Mouse (Mus musculus) liver, postnatal 0 days (tissue): Measurements from ENCODE around the gene Adra2a. TPM values are rescaled to one million over a fixed set of nuclear protein-coding genes. Genes with fewer than 3 reads are reported as not detected.

Source experiments
- ATAC-seq: fragments of 200-750 bp; cut with Nextera tagmentation; 2 replicates; pipeline ENCODE4 v1.8.0; 2017; ENCODE audit warnings: mild to moderate bottlenecking, moderate library complexity
- DNase-seq: peaks from one replicate; pipeline ENCODE4 v3.0.0-alpha.2; 2016
- H3K27ac ChIP-seq: fragments of 300-500 bp; sonication (generic); 2 replicates; pipeline ENCODE4 v1.5.1; 2014; ENCODE audit warnings: antibody characterized with exemption, moderate library complexity, mild to moderate bottlenecking, low read depth
- H3K27me3 ChIP-seq: fragments of 300-500 bp; sonication (generic); 2 replicates; pipeline ENCODE4 v1.6.1; 2014; ENCODE audit warnings: low read length, control low read depth, mixed read lengths; ENCODE audit not compliant: insufficient read depth
- H3K36me3 ChIP-seq: fragments of 300-500 bp; sonication (generic); replicated peaks from 2 replicates; pipeline ENCODE4 v1.6.1; 2014; ENCODE audit warnings: mild to moderate bottlenecking, control low read depth, low read length, moderate library complexity, mixed read lengths; ENCODE audit not compliant: insufficient read depth
- H3K4me1 ChIP-seq: fragments of 300-500 bp; sonication (generic); 2 replicates; pipeline ENCODE4 v1.6.1; 2014; ENCODE audit warnings: antibody characterized with exemption, mild to moderate bottlenecking, control low read depth; ENCODE audit not compliant: insufficient read depth
- H3K4me2 ChIP-seq: fragments of 300-500 bp; sonication (generic); 2 replicates; pipeline ENCODE4 v1.6.1; 2014; ENCODE audit warnings: low read depth, mild to moderate bottlenecking, low read length, moderate library complexity, mixed read lengths
- H3K4me3 ChIP-seq: fragments of 300-500 bp; sonication (generic); 2 replicates; pipeline ENCODE4 v1.5.1; 2014; ENCODE audit warnings: low read depth, low read length
- H3K9ac ChIP-seq: fragments of 300-500 bp; sonication (generic); replicated peaks from 2 replicates; pipeline ENCODE4 v1.6.1; 2014; ENCODE audit warnings: mild to moderate bottlenecking, moderate library complexity
- H3K9me3 ChIP-seq: fragments of 300-500 bp; sonication (generic); 2 replicates; pipeline ENCODE4 v1.6.1; 2016; ENCODE audit warnings: mild to moderate bottlenecking, control low read depth, low read length, mixed read lengths
- CTCF ChIP-seq: sonication (generic); IDR thresholded peaks from 2 replicates; pipeline ENCODE4 v1.5.1; 2016; ENCODE audit warnings: antibody characterized with exemption, low read depth
- EP300 ChIP-seq: IDR thresholded peaks from 2 replicates; pipeline ENCODE4 v1.6.1; 2016; ENCODE audit warnings: antibody characterized with exemption, low read depth, mild to moderate bottlenecking
- WGBS: fragments of 180-500 bp; shearing (Covaris S2); extraction: QIAGEN DNeasy Blood & Tissue Kit; methylation state at CpG from one replicate; pipeline ENCODE4 v1.1.7; 2014; ENCODE audit not compliant: insufficient replicate concordance; 5-methylcytosine and 5-hydroxymethylcytosine counted together
- polyA plus RNA-seq: library from polyadenylated mRNA; unstranded; fragments of >200 nt; fragmentation: Nextera tagmentation; extraction: Ambion mirVana; gene quantifications from 2 replicates; pipeline ENCODE4 v1.2.1, GENCODE M21; 2015

The Adra2a gene
- polyA plus RNA-seq, 1 experiment from 2014 or later = 0.21 TPM

- no peak for ATAC-seq
- no peak overlapping the region for H3K9ac ChIP-seq
- no peak overlapping the region for H3K4me3 ChIP-seq
- peak; percentile 6 for DNase-seq
- H3K4me1 ChIP-seq = 0 out of 2 replicates have a peak, but pooled peaks cover under 1% of the 10 kb centered on the region
- H3K27ac ChIP-seq = no peak overlapping the region
- 81% methylated on average over 7 of the region's 7 CpGs for WGBS
- no peaks in the 10 kb centered on the region for H3K9me3 ChIP-seq
- no peak for TF ChIP-seq EP300
- TF ChIP-seq CTCF = no peak
- no peak overlapping the region for H3K4me2 ChIP-seq
- no peaks in the 10 kb centered on the region; the same call in 1 of the 2 replicates for H3K36me3 ChIP-seq
- peaks cover 19% of the 10 kb centered on the region for H3K27me3 ChIP-seq
Observed at GRCm38 (mm10) chr19:54039441-54039840, 4.5 kb upstream of the Adra2a start.

- no peaks in the 10 kb centered on the region for H3K9me3 ChIP-seq
- H3K36me3 ChIP-seq = no peaks in the 10 kb centered on the region
- WGBS = 40% methylated on average over 4 of the region's 4 CpGs
- no peak overlapping the region for H3K4me2 ChIP-seq
- no peak for TF ChIP-seq EP300
- no peak for TF ChIP-seq CTCF
- no peak overlapping the region for H3K27ac ChIP-seq
- DNase-seq = peak; percentile 10
- no peak for ATAC-seq
- peaks cover 30% of the 10 kb centered on the region for H3K27me3 ChIP-seq
- no peak overlapping the region for H3K4me3 ChIP-seq
- H3K9ac ChIP-seq = no peak overlapping the region
- peaks cover 10% of the 10 kb centered on the region for H3K4me1 ChIP-seq
Observed at GRCm38 (mm10) chr19:54040356-54041028, 3.5 kb upstream of the Adra2a start.

DNA sequence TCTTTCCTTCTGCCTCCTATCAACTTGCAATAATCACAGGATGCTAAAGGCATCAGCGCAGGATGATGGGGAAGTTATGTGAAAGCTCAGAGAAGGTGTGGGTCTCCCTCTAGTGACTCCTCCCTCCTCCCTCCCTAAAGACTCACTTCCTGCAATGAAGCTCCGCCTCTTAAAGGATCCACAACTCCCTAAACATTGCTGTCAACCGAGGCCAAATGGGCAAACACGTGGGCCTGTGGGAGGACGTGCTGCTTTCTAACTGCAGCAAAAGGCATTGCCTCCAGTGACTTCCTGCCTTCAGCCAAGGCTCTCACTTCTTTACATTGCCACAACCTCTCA lies 3.0 kb upstream of the Adra2a start:
- DNase-seq = peak; percentile 11
- TF ChIP-seq EP300 (no peak), CTCF (no peak)

GRCm38 (mm10) chr19:54044507-54045371 lies 788 bp downstream of the Adra2a start:
- Histone ChIP-seq H3K4me1 (peaks cover 25% of the 10 kb centered on the region), H3K27ac (no peak overlapping the region), H3K9me3 (no peaks in the 10 kb centered on the region), H3K4me2 (peak overlapping the region; percentile 82), H3K4me3 (peak overlapping the region; percentile 55), H3K27me3 (peaks cover 66% of the 10 kb centered on the region), H3K36me3 (no peaks in the 10 kb centered on the region), H3K9ac (peak overlapping the region; percentile 50; the same call in 1 of the 2 replicates)
- peak; percentile 63 for ATAC-seq
- peak; percentile 67 for DNase-seq
- WGBS = 1% methylated on average over 59 of the region's 59 CpGs
- TF ChIP-seq CTCF (peak; percentile 72), EP300 (no peak)

More for the DNA sequence above, 3.0 kb upstream of the Adra2a start:
- Histone ChIP-seq H3K4me1 (peaks cover 13% of the 10 kb centered on the region), H3K27me3 (peaks cover 35% of the 10 kb centered on the region), H3K36me3 (no peaks in the 10 kb centered on the region), H3K9ac (no peak overlapping the region), H3K4me2 (no peak overlapping the region), H3K4me3 (no peak overlapping the region), H3K9me3 (no peaks in the 10 kb centered on the region), H3K27ac (no peak overlapping the region)
- 19% methylated on average over 5 of the region's 5 CpGs for WGBS
- ATAC-seq = no peak

- H3K27me3 ChIP-seq = peaks cover 66% of the 10 kb centered on the region
- ATAC-seq (peak; percentile 16), DNase-seq (peak; percentile 26)
- TF ChIP-seq CTCF = no peak
- WGBS = 2% methylated on average over 26 of the region's 29 CpGs
- peak overlapping the region; percentile 55 for H3K4me3 ChIP-seq
- H3K4me1 ChIP-seq = peaks cover 25% of the 10 kb centered on the region
- H3K27ac ChIP-seq = no peak overlapping the region
- H3K4me2 ChIP-seq = peak overlapping the region; percentile 82
- no peaks in the 10 kb centered on the region for H3K36me3 ChIP-seq
- H3K9ac ChIP-seq = peak overlapping the region; percentile 50; the same call in 1 of the 2 replicates
- no peaks in the 10 kb centered on the region for H3K9me3 ChIP-seq
Observed at GRCm38 (mm10) chr19:54045412-54045811, 1.5 kb downstream of the Adra2a start.

DNA sequence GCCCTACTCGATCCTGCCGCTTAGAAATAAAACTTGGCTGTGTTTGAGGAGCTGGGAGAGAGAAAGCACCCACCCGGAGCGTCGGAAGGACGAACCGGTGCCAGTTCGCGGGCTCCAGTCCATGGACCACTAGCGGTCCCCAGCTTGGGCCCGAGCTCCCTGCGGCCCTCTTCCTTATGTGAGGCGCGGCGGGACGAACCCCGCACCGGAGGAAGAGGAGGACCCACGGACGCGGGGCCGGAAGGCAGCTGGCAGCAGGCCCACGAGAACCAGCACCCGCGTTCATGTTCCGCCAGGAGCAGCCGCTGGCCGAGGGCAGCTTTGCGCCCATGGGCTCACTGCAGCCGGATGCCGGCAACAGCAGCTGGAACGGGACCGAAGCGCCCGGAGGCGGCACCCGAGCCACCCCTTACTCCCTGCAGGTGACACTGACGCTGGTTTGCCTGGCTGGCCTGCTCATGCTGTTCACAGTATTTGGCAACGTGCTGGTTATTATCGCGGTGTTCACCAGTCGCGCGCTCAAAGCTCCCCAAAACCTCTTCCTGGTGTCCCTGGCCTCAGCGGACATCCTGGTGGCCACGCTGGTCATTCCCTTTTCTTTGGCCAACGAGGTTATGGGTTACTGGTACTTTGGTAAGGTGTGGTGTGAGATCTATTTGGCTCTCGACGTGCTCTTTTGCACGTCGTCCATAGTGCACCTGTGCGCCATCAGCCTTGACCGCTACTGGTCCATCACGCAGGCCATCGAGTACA lies 2.2 kb downstream of the Adra2a start:
- Histone ChIP-seq H3K4me1 (peaks cover 25% of the 10 kb centered on the region), H3K36me3 (no peaks in the 10 kb centered on the region), H3K9ac (no peak overlapping the region; the same call in 1 of the 2 replicates), H3K27ac (no peak overlapping the region), H3K4me3 (peak overlapping the region; percentile 55), H3K9me3 (no peaks in the 10 kb centered on the region), H3K27me3 (peaks cover 66% of the 10 kb centered on the region), H3K4me2 (peak overlapping the region; percentile 82)
- TF ChIP-seq EP300 (no peak), CTCF (no peak)
- ATAC-seq (no peak), DNase-seq (peak; percentile 29)
- 2% methylated on average over 55 of the region's 55 CpGs for WGBS
